Mouse (Mus musculus): Measurements from ENCODE around the gene Commd1. TPM values are rescaled to one million over a fixed set of nuclear protein-coding genes. Genes with fewer than 3 reads are reported as not detected.

The Commd1 gene
- total and polyA plus RNA-seq, 3 experiments, result 102 to 113 TPM; not detected in 1

- H3K9ac ChIP-seq (ENCODE audit: control insufficient read depth, low read depth, low read length, poor library complexity, severe bottlenecking), result no peak overlapping the region
- H3K4me3 ChIP-seq (ENCODE audit: control insufficient read depth in 1 of 2, insufficient read depth in 1 of 2, low read depth in 2 of 2, low read length in 2 of 2), result no peak overlapping the region
- no peaks in the 10 kb centered on the region for H3K27me3 ChIP-seq (ENCODE audit: control insufficient read depth in 1 of 2, insufficient read depth in 2 of 2, low read length in 2 of 2)
- H3K9me3 ChIP-seq (replicated peaks; ENCODE audit: insufficient read depth, low read length), result no peaks in the 10 kb centered on the region
- H3K79me2 ChIP-seq (ENCODE audit: control insufficient read depth, insufficient read depth, low read length, poor library complexity), result no peaks in the 10 kb centered on the region
- TF ChIP-seq BHLHE40 (IDR thresholded peaks at IDR 0.05; ENCODE audit: borderline replicate concordance, low read depth, low read length), result no peak
- peak; percentile 41; the same call in 1 of the 2 replicates for TF ChIP-seq ELF1 (IDR thresholded peaks at IDR 0.05; ENCODE audit: low read depth, low read length)
- no peak for TF ChIP-seq SIN3A (IDR thresholded peaks at IDR 0.05; ENCODE audit: low read length)
- H3K4me1 ChIP-seq (ENCODE audit: control insufficient read depth in 1 of 2, insufficient read depth in 2 of 2, low read length in 2 of 2), result no peaks in the 10 kb centered on the region
- no peaks in the 10 kb centered on the region for H3K36me3 ChIP-seq (ENCODE audit: control insufficient read depth in 1 of 2, insufficient read depth in 2 of 2, low read length in 2 of 2)
- no peak for DNase-seq (ENCODE audit: low read depth, low spot score)
- H3K27ac ChIP-seq (ENCODE audit: control insufficient read depth, low read depth, low read length), result no peak overlapping the region
Observed at GRCm38 (mm10) chr11:23023155-23023554, 41.0 kb upstream of the Commd1 start.

GRCm38 (mm10) chr11:23020841-23021240, 38.7 kb upstream of the Commd1 start:
- H3K9ac ChIP-seq (ENCODE audit: control insufficient read depth, low read depth, low read length, poor library complexity, severe bottlenecking), result no peak overlapping the region
- no peak overlapping the region for H3K4me3 ChIP-seq (ENCODE audit: control insufficient read depth in 1 of 2, insufficient read depth in 1 of 2, low read depth in 2 of 2, low read length in 2 of 2)
- H3K4me1 ChIP-seq (ENCODE audit: control insufficient read depth in 1 of 2, insufficient read depth in 2 of 2, low read length in 2 of 2), result peaks cover 0 to 3% of the 10 kb centered on the region in 2 experiments; a peak in 1 of 4 replicates
- no peaks in the 10 kb centered on the region for H3K36me3 ChIP-seq (ENCODE audit: control insufficient read depth in 1 of 2, insufficient read depth in 2 of 2, low read length in 2 of 2)
- H3K79me2 ChIP-seq (ENCODE audit: control insufficient read depth, insufficient read depth, low read length, poor library complexity), result no peaks in the 10 kb centered on the region
- no peaks in the 10 kb centered on the region for H3K27me3 ChIP-seq (ENCODE audit: control insufficient read depth in 1 of 2, insufficient read depth in 2 of 2, low read length in 2 of 2)
- H3K27ac ChIP-seq (ENCODE audit: control insufficient read depth, low read depth, low read length), result no peak overlapping the region
- no peak for DNase-seq (ENCODE audit: low read depth, low spot score)
- TF ChIP-seq UBTF (IDR thresholded peaks at IDR 0.05; ENCODE audit: borderline replicate concordance, insufficient read depth, low read depth, low read length), result no peak
- TF ChIP-seq ZMIZ1 (IDR thresholded peaks at IDR 0.05; ENCODE audit: low read depth, low read length), result no peak
- no peak for TF ChIP-seq POLR2A (IDR thresholded peaks at IDR 0.05; ENCODE audit: control insufficient read depth in 1 of 2, insufficient read depth in 1 of 2, low read depth in 1 of 2, low read length in 2 of 2, poor library complexity in 1 of 2)
- no peak for TF ChIP-seq BHLHE40 (IDR thresholded peaks at IDR 0.05; ENCODE audit: borderline replicate concordance, low read depth, low read length)
- H3K9me3 ChIP-seq (replicated peaks; ENCODE audit: insufficient read depth, low read length), result no peaks in the 10 kb centered on the region

GRCm38 (mm10) chr11:23020116-23020770, 38.1 kb upstream of the Commd1 start:
- no peak overlapping the region for H3K4me3 ChIP-seq (ENCODE audit: control insufficient read depth in 1 of 2, insufficient read depth in 1 of 2, low read depth in 2 of 2, low read length in 2 of 2)
- H3K27me3 ChIP-seq (ENCODE audit: control insufficient read depth in 1 of 2, insufficient read depth in 2 of 2, low read length in 2 of 2), result no peaks in the 10 kb centered on the region
- peaks cover 0 to 3% of the 10 kb centered on the region in 2 experiments; a peak in 1 of 4 replicates for H3K4me1 ChIP-seq (ENCODE audit: control insufficient read depth in 1 of 2, insufficient read depth in 2 of 2, low read length in 2 of 2)
- DNase-seq (ENCODE audit: low read depth, low spot score), result no peak
- no peak overlapping the region for H3K27ac ChIP-seq (ENCODE audit: control insufficient read depth, low read depth, low read length)
- no peaks in the 10 kb centered on the region for H3K79me2 ChIP-seq (ENCODE audit: control insufficient read depth, insufficient read depth, low read length, poor library complexity)
- H3K9me3 ChIP-seq (replicated peaks; ENCODE audit: insufficient read depth, low read length), result no peaks in the 10 kb centered on the region
- TF ChIP-seq CTCF (IDR thresholded peaks at IDR 0.05 in 2 of 3, conservative IDR thresholded peaks at IDR 0.05 in 1 of 3; ENCODE audit: control insufficient read depth in 1 of 3, insufficient read depth in 1 of 3, low read depth in 2 of 3, low read length in 3 of 3, poor library complexity in 1 of 3, severe bottlenecking in 1 of 3) (no peak), HCFC1 (IDR thresholded peaks at IDR 0.05; ENCODE audit: low read depth, low read length) (no peak), EP300 (IDR thresholded peaks at IDR 0.05; ENCODE audit: low read depth in 1 of 2, low read length in 2 of 2) (no peak), ZMIZ1 (IDR thresholded peaks at IDR 0.05; ENCODE audit: low read depth, low read length) (no peak), CHD1 (IDR thresholded peaks at IDR 0.05; ENCODE audit: low read depth, low read length) (no peak), POLR2AphosphoS2 (IDR thresholded peaks at IDR 0.05; ENCODE audit: low read length) (no peak), MAFK (IDR thresholded peaks at IDR 0.05; ENCODE audit: borderline replicate concordance, low read depth, low read length) (no peak), USF2 (IDR thresholded peaks at IDR 0.05; ENCODE audit: borderline replicate concordance in 1 of 2, insufficient read depth in 1 of 2, low read depth in 1 of 2, low read length in 2 of 2) (no peak)
- H3K9ac ChIP-seq (ENCODE audit: control insufficient read depth, low read depth, low read length, poor library complexity, severe bottlenecking), result no peak overlapping the region
- no peaks in the 10 kb centered on the region for H3K36me3 ChIP-seq (ENCODE audit: control insufficient read depth in 1 of 2, insufficient read depth in 2 of 2, low read length in 2 of 2)
